Comparison of ENCODE assay signal across 1 mouse cellular context in genomic region chr10:5953787-5954186, GRCm38 (mm10). TPM values are rescaled to one million over a fixed set of nuclear protein-coding genes. Genes with fewer than 3 reads are reported as not detected.
"Had no signal": no experiment of that assay in that cellular context is flagged by ENCODE, and none has a peak within 500 bp of the region (broad histone marks: within the 10 kb centered on the region; RNA-seq: fewer than 3 reads in every experiment).

No protein-coding gene starts in this region.

RNA-seq across cellular contexts. Expression of gene Rgs17, which starts 31.6 kb away (rescaled TPM):
- total RNA-seq: neutrophil, adult 5-6 weeks had no signal
